Mouse (Mus musculus) midbrain, embryonic 10.5 days (tissue): ENCODE measurements around the gene Lypd6. TPM values are rescaled to one million over a fixed set of nuclear protein-coding genes. Genes with fewer than 3 reads are reported as not detected.
A peak's percentile ranks its signal among the peaks of the same experiment; 100 is the strongest.

Source experiments
- DNase-seq: peaks from one replicate; pipeline ENCODE4 v3.0.0-alpha.2; 2017; ENCODE audit warnings: low spot score
- H3K27ac ChIP-seq: fragments of 300-500 bp; sonication (generic); replicated peaks from 2 replicates; pipeline ENCODE4 v1.5.1; 2016; ENCODE audit warnings: mild to moderate bottlenecking
- H3K27me3 ChIP-seq: fragments of 300-500 bp; sonication (generic); 2 replicates; pipeline ENCODE4 v1.6.1; 2016; ENCODE audit warnings: low read depth, mild to moderate bottlenecking; ENCODE audit not compliant: poor library complexity, severe bottlenecking
- H3K36me3 ChIP-seq: fragments of 300-500 bp; sonication (generic); 2 replicates; pipeline ENCODE4 v1.6.1; 2016; ENCODE audit warnings: mild to moderate bottlenecking, moderate library complexity
- H3K4me1 ChIP-seq: fragments of 300-500 bp; sonication (generic); 2 replicates; pipeline ENCODE4 v1.6.1; 2016
- H3K4me3 ChIP-seq: fragments of 300-500 bp; sonication (generic); 2 replicates; pipeline ENCODE4 v1.5.1; 2016; ENCODE audit warnings: mild to moderate bottlenecking, moderate library complexity
- H3K9me3 ChIP-seq: fragments of 300-500 bp; sonication (generic); replicated peaks from 2 replicates; pipeline ENCODE4 v1.6.1; 2016; ENCODE audit warnings: mild to moderate bottlenecking
- WGBS: fragments of 180-500 bp; shearing (Covaris S2); methylation state at CpG from one replicate; pipeline ENCODE4 v1.1.7; 2016; 5-methylcytosine and 5-hydroxymethylcytosine counted together
- polyA plus RNA-seq: library from polyadenylated mRNA; unstranded; fragments of >200 nt; fragmentation: Nextera tagmentation; extraction: Ambion mirVana; gene quantifications from 2 replicates; pipeline ENCODE4 v1.2.1, GENCODE M21; 2016

Lypd6 gene
- polyA plus RNA-seq, 1 experiment from 2014 or later, result 4.3 TPM

DNA sequence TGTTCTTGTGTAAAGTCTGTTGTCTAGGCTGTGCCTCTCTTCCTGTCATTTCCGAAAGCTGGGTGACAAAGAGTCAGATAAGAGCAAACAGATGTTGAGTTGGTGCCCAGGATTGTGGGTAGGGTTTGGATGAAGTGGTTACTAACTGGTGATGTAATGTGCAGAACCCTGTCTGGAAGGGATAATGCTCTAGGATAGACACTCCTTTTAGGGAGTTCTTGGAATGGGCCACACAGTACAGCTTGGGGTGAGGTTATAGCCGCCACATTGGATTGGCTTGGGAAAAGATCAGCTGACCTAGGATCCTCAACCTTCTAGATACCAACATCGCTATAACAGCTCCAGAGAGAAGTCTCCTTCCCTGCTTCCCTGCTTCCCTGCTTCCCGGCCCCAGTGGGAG, 5.9 kb downstream of the Lypd6 start:
- 80% methylated on average over 4 of the region's 4 CpGs for WGBS
- Histone ChIP-seq H3K27me3 (peaks cover 24% of the 10 kb centered on the region), H3K27ac (no peak overlapping the region), H3K36me3 (no peaks in the 10 kb centered on the region), H3K4me3 (no peak overlapping the region), H3K4me1 (peaks cover 5% of the 10 kb centered on the region), H3K9me3 (no peaks in the 10 kb centered on the region)
- no peak for DNase-seq

DNA sequence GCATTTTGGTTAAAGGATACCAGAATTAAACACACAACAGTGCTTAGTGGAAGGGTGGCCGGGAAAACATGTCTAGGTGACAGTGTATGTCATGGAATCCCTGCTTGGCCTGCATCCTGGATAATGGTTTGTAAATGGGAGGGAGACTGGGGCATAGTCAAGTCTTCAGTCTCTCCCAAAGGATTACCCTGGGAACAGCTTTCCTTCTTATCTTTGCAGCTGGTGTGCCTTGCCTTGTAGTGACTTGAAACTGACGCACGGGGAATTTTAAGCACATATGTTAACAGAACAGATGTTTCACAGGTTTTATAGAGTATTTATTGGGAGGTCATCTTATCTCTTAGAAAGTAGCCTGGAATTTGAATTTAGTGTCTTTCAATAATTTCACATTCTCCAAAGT, 18.5 kb downstream of the Lypd6 start:
- H3K27me3 ChIP-seq, result no peaks in the 10 kb centered on the region
- 80% methylated on average over 3 of the region's 3 CpGs for WGBS
- DNase-seq, result no peak
- no peaks in the 10 kb centered on the region for H3K9me3 ChIP-seq
- no peak overlapping the region for H3K4me3 ChIP-seq
- H3K36me3 ChIP-seq, result no peaks in the 10 kb centered on the region
- no peak overlapping the region for H3K27ac ChIP-seq
- H3K4me1 ChIP-seq, result no peaks in the 10 kb centered on the region

DNA sequence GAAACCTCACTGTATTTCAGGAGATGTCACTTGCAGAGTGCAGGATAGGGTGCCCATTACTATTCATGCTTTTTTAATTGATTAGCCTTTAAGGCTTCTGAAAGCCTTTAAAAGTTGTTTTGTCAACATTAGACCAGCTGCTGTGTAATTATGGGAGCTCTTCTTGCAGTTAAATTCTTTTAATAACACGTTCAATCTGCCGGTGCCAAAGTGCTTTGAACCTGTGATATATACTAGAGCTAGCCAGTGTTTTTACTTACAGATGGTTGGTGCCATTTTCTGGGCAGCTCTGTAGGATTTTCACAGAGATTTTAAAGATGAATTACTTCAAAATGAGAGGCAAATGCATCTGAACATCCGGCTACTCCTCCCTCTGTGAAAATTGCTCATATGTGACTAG, 21.5 kb downstream of the Lypd6 start:
- WGBS, result 80% methylated on average over 3 of the region's 3 CpGs
- Histone ChIP-seq H3K9me3 (no peaks in the 10 kb centered on the region), H3K4me1 (0 out of 2 replicates have a peak, but pooled peaks cover 5% of the 10 kb centered on the region)

DNA sequence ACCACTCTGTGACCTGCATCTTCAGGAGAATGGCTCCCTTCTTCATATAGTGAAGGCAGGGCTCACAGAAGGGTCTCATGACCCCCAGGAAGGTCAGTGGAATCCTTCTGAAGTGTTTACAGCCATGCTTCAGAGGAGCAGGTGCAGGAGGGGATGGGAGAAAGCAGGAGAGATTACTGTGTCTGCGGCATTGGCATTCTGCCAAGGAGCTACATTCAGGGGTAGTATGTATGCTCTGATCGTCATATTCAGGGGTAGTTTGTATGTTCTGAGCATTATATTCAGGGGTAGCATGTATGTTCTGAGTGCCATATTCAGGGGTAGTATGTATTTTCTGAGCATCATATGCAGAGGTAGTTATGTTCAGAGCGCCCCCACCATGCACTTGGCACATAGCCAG, 30.1 kb downstream of the Lypd6 start:
- H3K9me3 ChIP-seq, result no peaks in the 10 kb centered on the region
- no peak overlapping the region for H3K4me3 ChIP-seq
- no peak for DNase-seq
- H3K27me3 ChIP-seq, result no peaks in the 10 kb centered on the region
- H3K27ac ChIP-seq, result no peak overlapping the region
- H3K36me3 ChIP-seq, result no peaks in the 10 kb centered on the region
- WGBS, result 94% methylated on average over 3 of the region's 3 CpGs
- H3K4me1 ChIP-seq, result peaks cover 28% of the 10 kb centered on the region

More for the DNA sequence above, 21.5 kb downstream of the Lypd6 start:
- H3K36me3 ChIP-seq, result no peaks in the 10 kb centered on the region
- H3K27ac ChIP-seq, result no peak overlapping the region
- no peak for DNase-seq
- no peaks in the 10 kb centered on the region for H3K27me3 ChIP-seq
- no peak overlapping the region for H3K4me3 ChIP-seq

DNA sequence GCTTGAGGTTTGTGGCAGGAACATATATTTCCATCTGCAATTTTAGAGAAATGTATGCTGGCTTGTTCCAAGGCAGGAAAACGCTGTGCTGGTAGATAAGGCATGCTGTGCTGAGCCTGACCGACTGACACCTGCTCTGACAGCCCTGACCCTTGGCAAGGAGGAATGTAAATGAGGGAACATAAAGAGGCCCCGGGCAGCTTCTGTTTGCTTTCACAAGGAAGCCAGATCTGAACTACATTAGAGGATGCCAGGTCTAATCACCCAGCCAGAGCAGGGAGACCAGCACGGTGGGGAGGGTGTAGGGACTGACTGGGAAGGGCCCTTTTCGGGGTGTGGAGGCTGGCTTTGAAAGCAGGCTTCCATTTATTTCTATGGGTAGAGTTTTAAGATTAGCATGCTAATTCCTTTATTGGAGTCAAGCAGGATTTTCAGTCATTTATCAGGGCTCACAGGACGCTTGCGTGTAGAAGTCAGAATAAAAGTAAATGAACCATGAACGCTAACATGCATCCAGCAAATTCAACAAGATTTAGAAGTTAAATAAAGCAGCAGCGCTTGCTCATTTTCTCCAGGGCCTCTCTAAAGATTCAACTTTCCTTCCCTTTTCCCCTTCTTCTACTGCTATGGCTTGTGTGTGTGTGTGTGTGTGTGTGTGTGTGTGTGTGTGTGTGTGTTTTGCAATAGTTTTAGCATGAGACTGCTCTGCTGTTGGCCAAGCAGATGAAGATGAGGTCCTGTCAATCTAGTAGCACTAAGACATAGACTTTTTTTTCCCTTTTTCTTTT, 34.3 kb downstream of the Lypd6 start:
- peak; percentile 39 for DNase-seq
- peaks cover 30% of the 10 kb centered on the region for H3K4me1 ChIP-seq
- no peak overlapping the region for H3K4me3 ChIP-seq
- no peaks in the 10 kb centered on the region for H3K9me3 ChIP-seq
- H3K36me3 ChIP-seq, result no peaks in the 10 kb centered on the region
- H3K27ac ChIP-seq, result peak overlapping the region; percentile 68
- no peaks in the 10 kb centered on the region for H3K27me3 ChIP-seq
- 27% methylated on average over 9 of the region's 9 CpGs for WGBS

DNA sequence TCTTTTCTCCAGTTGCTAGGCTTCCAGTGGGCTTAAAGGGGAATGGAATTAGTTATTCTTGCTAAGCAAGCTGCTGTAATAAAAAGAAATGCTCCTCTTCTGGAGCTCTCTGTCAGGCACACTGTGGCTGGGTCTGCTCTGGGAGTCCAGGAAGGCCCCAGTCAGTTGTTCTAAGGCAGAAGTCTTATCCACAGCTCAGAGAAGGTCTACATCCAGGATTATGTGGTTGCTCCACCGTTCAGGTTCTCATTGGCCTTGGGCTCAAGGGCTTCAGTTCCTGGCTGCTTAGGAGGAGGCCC, 34.9 kb downstream of the Lypd6 start:
- Histone ChIP-seq H3K4me3 (no peak overlapping the region), H3K9me3 (no peaks in the 10 kb centered on the region), H3K36me3 (no peaks in the 10 kb centered on the region), H3K27me3 (no peaks in the 10 kb centered on the region), H3K4me1 (peaks cover 30% of the 10 kb centered on the region), H3K27ac (peak overlapping the region; percentile 68)
- WGBS, result 54% methylated on average over 1 of the region's 1 CpGs
- peak; percentile 22 for DNase-seq

DNA sequence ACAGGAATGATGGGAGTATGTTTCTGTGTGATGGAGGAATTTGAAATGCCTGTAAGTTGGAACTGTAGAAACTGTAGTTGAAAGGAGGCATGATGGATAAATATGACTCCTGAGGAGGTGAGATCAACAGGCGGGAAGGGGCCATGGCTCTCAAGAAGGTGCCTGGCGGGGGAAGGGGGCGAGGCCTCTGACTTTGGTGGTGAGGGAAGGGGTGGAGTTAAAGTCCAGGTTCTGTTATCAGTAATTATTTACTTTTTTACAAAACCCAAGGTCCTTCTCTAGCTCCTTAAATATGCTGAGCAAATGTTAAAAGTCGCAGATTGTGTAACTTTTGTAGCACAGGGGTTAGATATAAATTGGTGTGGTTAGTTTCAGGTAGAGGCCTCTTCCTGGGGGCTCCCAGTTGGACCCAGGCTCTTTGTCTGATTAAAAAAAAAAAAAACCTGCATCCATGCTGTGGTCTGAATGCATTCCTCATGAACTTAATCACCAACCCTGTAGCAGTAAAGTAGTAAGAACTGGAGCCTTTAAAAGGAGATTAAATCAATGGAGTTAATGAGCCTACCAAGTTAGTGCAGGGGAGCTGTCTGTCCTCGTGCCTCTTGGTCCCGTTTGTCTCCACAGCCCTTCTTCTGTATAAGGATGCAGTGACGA, 37.7 kb downstream of the Lypd6 start:
- Histone ChIP-seq H3K27ac (no peak overlapping the region), H3K9me3 (no peaks in the 10 kb centered on the region), H3K27me3 (no peaks in the 10 kb centered on the region), H3K4me3 (no peak overlapping the region), H3K4me1 (peaks cover 24% of the 10 kb centered on the region), H3K36me3 (no peaks in the 10 kb centered on the region)
- 65% methylated on average over 7 of the region's 7 CpGs for WGBS
- DNase-seq, result no peak

DNA sequence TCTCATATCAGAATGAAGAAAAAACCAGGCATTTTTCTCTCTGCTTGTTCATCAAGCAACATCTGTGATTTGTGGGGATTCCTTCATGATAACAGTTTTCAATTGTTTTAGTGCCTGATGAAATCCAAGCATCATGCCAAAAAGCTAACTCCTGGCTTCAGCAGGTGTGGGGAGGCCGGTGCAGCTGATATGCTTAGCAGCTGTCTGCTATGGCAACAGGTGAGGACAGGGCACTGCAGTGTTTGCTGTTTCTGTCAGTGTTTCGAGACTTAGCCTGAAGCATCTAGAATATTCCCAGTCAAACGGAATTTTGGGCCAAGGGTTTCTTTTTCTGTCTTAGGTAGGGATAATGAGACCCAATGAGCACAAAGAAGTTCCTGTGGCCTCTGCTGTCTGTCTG, 39.4 kb downstream of the Lypd6 start:
- H3K9me3 ChIP-seq, result no peaks in the 10 kb centered on the region
- DNase-seq, result no peak
- H3K27ac ChIP-seq, result no peak overlapping the region
- H3K4me3 ChIP-seq, result no peak overlapping the region
- H3K36me3 ChIP-seq, result no peaks in the 10 kb centered on the region
- no peaks in the 10 kb centered on the region for H3K27me3 ChIP-seq
- peaks cover 22% of the 10 kb centered on the region for H3K4me1 ChIP-seq
- WGBS, result 82% methylated on average over 3 of the region's 3 CpGs

DNA sequence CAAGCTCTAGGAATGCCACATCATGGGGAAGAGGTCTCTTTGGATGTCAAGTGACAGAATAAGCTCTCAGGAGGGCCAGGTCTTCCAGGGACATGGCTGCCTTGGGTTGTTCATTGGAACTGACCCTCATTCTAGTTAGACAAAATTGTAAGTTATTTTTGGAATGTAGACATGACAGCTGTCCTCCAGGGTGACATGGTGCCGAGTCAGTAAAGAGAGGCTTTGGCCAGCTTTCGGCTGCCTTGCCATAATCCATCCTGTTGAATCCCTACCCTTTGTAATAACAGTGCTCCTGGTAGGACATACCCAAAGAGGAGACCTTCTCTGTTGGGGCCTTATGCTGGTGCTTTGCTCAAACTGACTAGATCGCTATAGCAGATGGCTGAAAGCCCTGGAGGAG, 39.8 kb downstream of the Lypd6 start:
- no peak for DNase-seq
- WGBS, result 89% methylated on average over 3 of the region's 3 CpGs
- H3K36me3 ChIP-seq, result no peaks in the 10 kb centered on the region
- H3K27me3 ChIP-seq, result no peaks in the 10 kb centered on the region
- no peak overlapping the region for H3K4me3 ChIP-seq
- peaks cover 19% of the 10 kb centered on the region for H3K4me1 ChIP-seq
- no peak overlapping the region for H3K27ac ChIP-seq
- no peaks in the 10 kb centered on the region for H3K9me3 ChIP-seq

DNA sequence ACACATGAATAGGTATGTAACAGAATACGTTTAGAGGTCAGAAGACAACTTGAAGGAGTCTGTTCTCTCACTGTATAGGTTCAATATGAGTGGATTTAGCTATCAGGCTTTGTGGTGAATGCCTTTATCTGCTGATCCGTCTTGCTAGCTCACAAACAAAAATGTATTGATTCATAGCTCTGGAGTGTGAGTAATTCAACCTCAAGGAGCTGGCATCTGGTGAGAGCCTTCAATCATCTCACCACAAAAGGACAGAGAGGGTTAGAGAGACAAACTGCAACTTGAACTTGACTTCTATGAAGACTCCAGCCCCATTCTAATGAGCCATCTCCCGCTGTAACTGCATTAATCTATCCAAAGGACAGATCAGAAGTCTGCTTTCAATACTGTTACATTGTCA, 40.6 kb downstream of the Lypd6 start:
- DNase-seq, result no peak
- H3K9me3 ChIP-seq, result no peaks in the 10 kb centered on the region
- H3K27ac ChIP-seq, result no peak overlapping the region
- peaks cover 10% of the 10 kb centered on the region for H3K4me1 ChIP-seq
- H3K4me3 ChIP-seq, result no peak overlapping the region
- H3K27me3 ChIP-seq, result no peaks in the 10 kb centered on the region
- 80% methylated on average over 3 of the region's 3 CpGs for WGBS
- no peaks in the 10 kb centered on the region for H3K36me3 ChIP-seq

DNA sequence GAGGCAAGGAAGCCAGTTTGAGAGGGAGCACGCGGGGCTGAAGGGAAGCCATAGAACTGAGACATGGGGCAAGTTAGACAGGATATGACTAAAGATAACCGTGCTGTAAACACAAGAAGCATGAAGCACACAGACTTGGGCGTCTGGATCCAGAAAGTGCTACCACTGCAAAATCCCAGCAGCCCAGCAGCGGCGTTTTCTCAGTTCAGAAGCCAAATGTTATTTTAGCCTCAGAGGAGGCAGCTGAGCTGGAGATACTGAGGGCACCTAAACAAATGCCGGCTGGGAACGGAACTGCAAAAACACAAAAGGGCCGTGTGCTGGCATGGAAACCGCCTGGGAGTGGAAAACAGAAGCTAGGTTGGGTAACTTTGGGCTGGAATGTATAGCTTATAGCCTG, 43.9 kb downstream of the Lypd6 start:
- DNase-seq, result peak; percentile 19
- Histone ChIP-seq H3K27me3 (no peaks in the 10 kb centered on the region), H3K4me3 (no peak overlapping the region), H3K36me3 (no peaks in the 10 kb centered on the region), H3K27ac (peak overlapping the region; percentile 49; the same call in 1 of the 2 replicates), H3K4me1 (peaks cover 9% of the 10 kb centered on the region), H3K9me3 (no peaks in the 10 kb centered on the region)
- WGBS, result 66% methylated on average over 10 of the region's 10 CpGs

DNA sequence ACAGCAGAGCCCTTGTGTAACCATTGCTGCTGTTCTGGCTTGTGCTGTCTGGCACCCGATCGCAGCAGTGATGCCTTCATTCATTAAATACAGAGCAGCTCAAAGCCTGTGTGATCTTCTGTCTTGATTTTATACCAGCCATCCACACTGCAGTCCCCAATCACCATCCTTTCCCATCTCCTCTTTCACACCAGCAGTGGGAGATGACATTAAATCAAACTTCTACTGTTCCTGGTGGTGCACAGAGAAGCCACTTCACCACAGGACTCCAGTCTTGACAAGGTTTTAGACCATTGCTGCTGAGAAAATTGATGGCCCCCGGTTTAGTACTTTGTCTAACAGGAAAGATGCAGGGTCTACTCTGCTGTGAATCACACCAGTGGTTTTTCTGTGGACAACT, 44.9 kb downstream of the Lypd6 start:
- Histone ChIP-seq H3K9me3 (no peaks in the 10 kb centered on the region), H3K36me3 (no peaks in the 10 kb centered on the region), H3K4me1 (peaks cover 9% of the 10 kb centered on the region), H3K4me3 (no peak overlapping the region), H3K27me3 (no peaks in the 10 kb centered on the region), H3K27ac (no peak overlapping the region)
- DNase-seq, result peak; percentile 5
- WGBS, result 92% methylated on average over 3 of the region's 3 CpGs

DNA sequence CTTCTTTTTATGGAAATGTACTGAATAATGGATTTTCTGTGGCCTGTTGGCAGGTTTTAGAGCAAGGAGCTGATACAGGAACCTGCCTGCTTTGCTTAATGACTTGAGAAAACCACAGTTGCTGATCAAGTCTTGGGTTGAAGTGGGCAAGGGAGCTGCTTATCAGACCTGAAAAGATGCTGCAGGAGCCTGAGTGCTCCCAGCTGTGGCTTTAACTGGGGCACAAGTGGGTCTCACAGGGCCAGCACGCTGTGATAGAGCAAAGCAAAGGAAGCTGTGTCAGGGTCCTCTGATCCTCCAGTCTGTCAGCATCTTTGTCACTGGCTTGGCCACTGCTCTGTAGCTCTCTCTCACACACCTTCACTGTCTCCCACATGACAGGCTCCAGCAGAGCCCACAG, 45.4 kb downstream of the Lypd6 start:
- Histone ChIP-seq H3K36me3 (no peaks in the 10 kb centered on the region), H3K27ac (no peak overlapping the region), H3K27me3 (no peaks in the 10 kb centered on the region), H3K4me1 (peaks cover 9% of the 10 kb centered on the region), H3K9me3 (no peaks in the 10 kb centered on the region), H3K4me3 (no peak overlapping the region)
- no peak for DNase-seq
- 42% methylated on average over 1 of the region's 1 CpGs for WGBS
